Mouse (Mus musculus): ENCODE results near the gene Mybpc2. TPM values are rescaled to one million over a fixed set of nuclear protein-coding genes. Genes with fewer than 3 reads are reported as not detected.

The Mybpc2 gene
- polyA plus RNA-seq, 1 experiment from 2014 or later: 0.12 TPM

GRCm38 (mm10) chr7:44501563-44502115 lies 22.8 kb downstream of the Mybpc2 start:
- Histone ChIP-seq H3K36me3 (ENCODE audit: insufficient read depth, low read length) (no peaks in the 10 kb centered on the region), H3K9me3 (ENCODE audit: low read length) (no peaks in the 10 kb centered on the region), H3K9ac (replicated peaks; ENCODE audit: low read length) (no peak overlapping the region), H3K27me3 (ENCODE audit: insufficient read depth, low read length) (no peaks in the 10 kb centered on the region), H3K4me3 (ENCODE audit: low read length) (no peak overlapping the region), H3K4me1 (ENCODE audit: insufficient read depth, low read length) (no peaks in the 10 kb centered on the region), H3K4me2 (replicated peaks; ENCODE audit: low read depth, low read length) (no peak overlapping the region), H3K27ac (ENCODE audit: low read length) (no peak overlapping the region)
- WGBS: 38% methylated on average over 5 of the region's 5 CpGs
- no peak for ATAC-seq (ENCODE audit: low FRiP score, low TSS enrichment)

- no peak for ATAC-seq (ENCODE audit: low FRiP score, low TSS enrichment)
- no peak overlapping the region; the same call in 1 of the 2 replicates for H3K9ac ChIP-seq (replicated peaks; ENCODE audit: low read length)
- no peaks in the 10 kb centered on the region for H3K9me3 ChIP-seq (ENCODE audit: low read length)
- no peaks in the 10 kb centered on the region for H3K36me3 ChIP-seq (ENCODE audit: insufficient read depth, low read length)
- H3K4me2 ChIP-seq (replicated peaks; ENCODE audit: low read depth, low read length): no peak overlapping the region
- H3K27me3 ChIP-seq (ENCODE audit: insufficient read depth, low read length): no peaks in the 10 kb centered on the region
- peaks cover 8% of the 10 kb centered on the region for H3K4me1 ChIP-seq (ENCODE audit: insufficient read depth, low read length)
- no peak overlapping the region for H3K4me3 ChIP-seq (ENCODE audit: low read length)
- H3K27ac ChIP-seq (ENCODE audit: low read length): no peak overlapping the region
- WGBS: 61% methylated on average over 18 of the region's 20 CpGs
These were observed 24.4 kb downstream of the Mybpc2 start for GRCm38 (mm10) chr7:44500046-44500445.

GRCm38 (mm10) chr7:44498922-44499321 lies 25.5 kb downstream of the Mybpc2 start:
- H3K4me2 ChIP-seq (replicated peaks; ENCODE audit: low read depth, low read length): no peak overlapping the region
- H3K4me3 ChIP-seq (ENCODE audit: low read length): no peak overlapping the region
- no peak overlapping the region for H3K27ac ChIP-seq (ENCODE audit: low read length)
- H3K27me3 ChIP-seq (ENCODE audit: insufficient read depth, low read length): no peaks in the 10 kb centered on the region
- H3K9ac ChIP-seq (replicated peaks; ENCODE audit: low read length): no peak overlapping the region
- 81% methylated on average over 1 of the region's 1 CpGs for WGBS
- H3K9me3 ChIP-seq (ENCODE audit: low read length): no peaks in the 10 kb centered on the region
- no peaks in the 10 kb centered on the region for H3K36me3 ChIP-seq (ENCODE audit: insufficient read depth, low read length)
- no peak for ATAC-seq (ENCODE audit: low FRiP score, low TSS enrichment)
- peaks cover 10% of the 10 kb centered on the region for H3K4me1 ChIP-seq (ENCODE audit: insufficient read depth, low read length)

GRCm38 (mm10) chr7:44497361-44498055 lies 26.9 kb downstream of the Mybpc2 start:
- no peak overlapping the region for H3K27ac ChIP-seq (ENCODE audit: low read length)
- H3K4me3 ChIP-seq (ENCODE audit: low read length): peak overlapping the region; percentile 77
- peaks cover 8% of the 10 kb centered on the region for H3K36me3 ChIP-seq (ENCODE audit: insufficient read depth, low read length)
- H3K4me2 ChIP-seq (replicated peaks; ENCODE audit: low read depth, low read length): peak overlapping the region; percentile 93
- H3K9me3 ChIP-seq (ENCODE audit: low read length): no peaks in the 10 kb centered on the region
- H3K4me1 ChIP-seq (ENCODE audit: insufficient read depth, low read length): peaks cover 10% of the 10 kb centered on the region
- 83% methylated on average over 10 of the region's 10 CpGs for WGBS
- H3K27me3 ChIP-seq (ENCODE audit: insufficient read depth, low read length): no peaks in the 10 kb centered on the region
- no peak for ATAC-seq (ENCODE audit: low FRiP score, low TSS enrichment)
- H3K9ac ChIP-seq (replicated peaks; ENCODE audit: low read length): no peak overlapping the region

DNA sequence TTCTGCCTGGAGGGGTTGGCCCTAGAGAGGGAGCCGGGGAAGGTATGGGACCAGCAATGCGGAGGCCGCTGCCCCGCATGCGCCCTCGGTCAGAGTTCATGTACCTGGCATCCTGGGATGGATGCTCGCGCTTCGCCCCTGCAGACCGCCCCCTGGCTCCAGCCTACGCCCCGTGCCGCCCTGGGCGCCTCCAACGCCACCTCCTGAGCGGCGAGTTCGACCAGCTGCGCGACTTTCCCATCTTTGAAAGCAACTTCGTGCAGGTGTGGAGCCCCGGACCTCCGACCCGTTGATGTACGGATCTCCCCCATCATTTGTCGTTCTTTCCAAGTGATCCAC lies 27.7 kb downstream of the Mybpc2 start:
- Histone ChIP-seq H3K27ac (ENCODE audit: low read length) (peak overlapping the region; percentile 86), H3K9me3 (ENCODE audit: low read length) (no peaks in the 10 kb centered on the region), H3K4me2 (replicated peaks; ENCODE audit: low read depth, low read length) (peak overlapping the region; percentile 93), H3K4me1 (ENCODE audit: insufficient read depth, low read length) (peaks cover 10% of the 10 kb centered on the region), H3K4me3 (ENCODE audit: low read length) (peak overlapping the region; percentile 77), H3K27me3 (ENCODE audit: insufficient read depth, low read length) (no peaks in the 10 kb centered on the region), H3K36me3 (ENCODE audit: insufficient read depth, low read length) (peaks cover 16% of the 10 kb centered on the region), H3K9ac (replicated peaks; ENCODE audit: low read length) (peak overlapping the region; percentile 93)
- no peak for ATAC-seq (ENCODE audit: low FRiP score, low TSS enrichment)
- WGBS: under 1% methylated on average over 26 of the region's 26 CpGs

DNA sequence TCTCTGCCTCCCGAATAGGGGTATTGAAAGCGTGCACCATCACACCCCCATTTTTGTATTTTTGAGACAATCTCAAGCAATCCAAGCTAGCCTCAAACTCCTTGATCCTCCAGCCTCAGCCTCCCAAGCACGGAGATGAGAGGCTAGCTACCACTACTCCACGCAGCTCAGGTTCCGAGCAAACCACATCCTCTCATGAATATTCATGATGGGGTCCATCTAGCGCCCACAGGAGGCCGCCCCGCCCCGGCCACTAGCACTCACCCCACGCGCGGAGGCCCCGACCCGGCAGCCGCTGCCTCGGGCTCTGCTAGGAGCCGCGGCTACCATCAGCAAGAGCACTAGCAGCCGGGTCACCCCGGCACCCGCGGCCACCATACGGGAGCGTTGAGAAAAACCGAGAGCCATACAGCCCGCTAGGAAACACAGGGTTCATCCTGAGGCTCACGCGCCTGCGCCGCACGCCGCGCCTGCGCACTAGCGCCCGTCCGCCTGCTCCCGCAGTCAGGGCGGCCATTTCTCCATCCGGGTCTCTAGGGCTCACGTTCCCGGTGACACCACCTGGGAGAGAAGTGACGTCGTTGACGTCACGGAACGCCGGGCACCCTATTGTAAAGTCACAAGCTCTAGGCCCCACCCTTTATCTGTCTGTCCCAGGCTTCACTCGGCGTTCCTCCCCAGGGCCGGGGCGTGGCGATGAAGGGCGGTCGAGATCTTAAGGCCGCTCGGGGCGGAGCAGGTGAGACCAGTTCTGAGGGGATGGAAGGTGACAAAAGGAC lies 28.3 kb downstream of the Mybpc2 start, which contains the start of the genes Emc10 and Fam71e1:
TSS of gene Emc10 (minus strand) at position 538 of the 779 bp plus-strand sequence.
TSS of gene Fam71e1 (plus strand) at position 590 of the 779 bp plus-strand sequence.
- H3K36me3 ChIP-seq (ENCODE audit: insufficient read depth, low read length): peaks cover 21% of the 10 kb centered on the region
- no peaks in the 10 kb centered on the region for H3K9me3 ChIP-seq (ENCODE audit: low read length)
- H3K9ac ChIP-seq (replicated peaks; ENCODE audit: low read length): peak within 1 kb of the TSS; percentile 93
- ATAC-seq (ENCODE audit: low FRiP score, low TSS enrichment): peak; percentile 95
- H3K27me3 ChIP-seq (ENCODE audit: insufficient read depth, low read length): no peaks in the 10 kb centered on the region
- under 1% methylated on average over 56 of the region's 58 CpGs for WGBS
- peak within 1 kb of the TSS; percentile 77 for H3K4me3 ChIP-seq (ENCODE audit: low read length)
- H3K27ac ChIP-seq (ENCODE audit: low read length): peak within 1 kb of the TSS; percentile 97
- peaks cover 10% of the 10 kb centered on the region for H3K4me1 ChIP-seq (ENCODE audit: insufficient read depth, low read length)
- peak within 1 kb of the TSS; percentile 93 for H3K4me2 ChIP-seq (replicated peaks; ENCODE audit: low read depth, low read length)

- H3K4me3 ChIP-seq (ENCODE audit: low read length): peak overlapping the region; percentile 77; the same call in 1 of the 2 replicates
- H3K9me3 ChIP-seq (ENCODE audit: low read length): no peaks in the 10 kb centered on the region
- peak overlapping the region; percentile 93 for H3K4me2 ChIP-seq (replicated peaks; ENCODE audit: low read depth, low read length)
- H3K27ac ChIP-seq (ENCODE audit: low read length): no peak overlapping the region
- H3K9ac ChIP-seq (replicated peaks; ENCODE audit: low read length): peak overlapping the region; percentile 93
- H3K27me3 ChIP-seq (ENCODE audit: insufficient read depth, low read length): no peaks in the 10 kb centered on the region
- H3K36me3 ChIP-seq (ENCODE audit: insufficient read depth, low read length): peaks cover 32% of the 10 kb centered on the region
- ATAC-seq (ENCODE audit: low FRiP score, low TSS enrichment): no peak
- 80% methylated on average over 7 of the region's 7 CpGs for WGBS
- H3K4me1 ChIP-seq (ENCODE audit: insufficient read depth, low read length): peaks cover 10% of the 10 kb centered on the region
These were observed 29.4 kb downstream of the Mybpc2 start for GRCm38 (mm10) chr7:44495086-44495485.

GRCm38 (mm10) chr7:44494681-44495080 lies 29.8 kb downstream of the Mybpc2 start:
- Histone ChIP-seq H3K27ac (ENCODE audit: low read length) (no peak overlapping the region), H3K4me1 (ENCODE audit: insufficient read depth, low read length) (peaks cover 10% of the 10 kb centered on the region), H3K9ac (replicated peaks; ENCODE audit: low read length) (no peak overlapping the region), H3K4me3 (ENCODE audit: low read length) (no peak overlapping the region), H3K27me3 (ENCODE audit: insufficient read depth, low read length) (no peaks in the 10 kb centered on the region), H3K9me3 (ENCODE audit: low read length) (no peaks in the 10 kb centered on the region), H3K36me3 (ENCODE audit: insufficient read depth, low read length) (peaks cover 36% of the 10 kb centered on the region), H3K4me2 (replicated peaks; ENCODE audit: low read depth, low read length) (no peak overlapping the region)
- no peak for ATAC-seq (ENCODE audit: low FRiP score, low TSS enrichment)
- 93% methylated on average over 12 of the region's 12 CpGs for WGBS

DNA sequence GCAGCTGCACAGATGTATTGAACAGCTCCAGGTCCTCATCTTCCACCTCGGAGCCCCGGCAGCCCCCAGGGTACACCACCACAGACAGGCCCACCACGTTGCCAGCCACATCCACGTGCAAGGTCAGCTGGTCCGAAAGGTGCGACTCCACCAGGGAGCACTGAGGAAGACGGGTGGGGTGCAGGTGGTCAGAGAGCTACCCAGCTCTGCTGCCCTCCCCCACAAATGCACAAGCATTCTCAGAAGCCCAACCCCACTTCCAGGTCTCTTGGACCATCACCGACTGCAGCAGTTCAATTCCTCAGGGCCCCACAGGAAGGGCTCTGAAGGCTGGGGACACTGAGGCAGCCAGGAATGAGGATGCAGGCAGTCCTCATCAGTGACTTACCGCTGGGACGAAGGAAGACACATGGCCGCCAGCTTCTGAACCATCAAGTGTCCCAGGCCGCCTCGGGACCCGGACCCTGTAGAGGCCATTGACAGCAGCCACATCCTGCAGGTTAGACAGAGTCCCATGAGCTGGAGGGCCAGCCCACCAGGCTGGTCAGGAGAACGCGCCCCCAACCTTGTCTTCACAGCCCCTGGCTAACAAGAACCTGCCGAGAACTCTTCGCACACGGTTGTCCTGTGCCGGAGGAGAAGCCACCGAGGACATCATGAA lies 32.2 kb downstream of the Mybpc2 start:
- H3K36me3 ChIP-seq (ENCODE audit: insufficient read depth, low read length): peaks cover 44% of the 10 kb centered on the region
- 93% methylated on average over 21 of the region's 21 CpGs for WGBS
- H3K4me2 ChIP-seq (replicated peaks; ENCODE audit: low read depth, low read length): no peak overlapping the region

More for the DNA sequence above, 32.2 kb downstream of the Mybpc2 start:
- Histone ChIP-seq H3K9me3 (ENCODE audit: low read length) (no peaks in the 10 kb centered on the region), H3K27me3 (ENCODE audit: insufficient read depth, low read length) (no peaks in the 10 kb centered on the region), H3K27ac (ENCODE audit: low read length) (no peak overlapping the region), H3K9ac (replicated peaks; ENCODE audit: low read length) (no peak overlapping the region), H3K4me3 (ENCODE audit: low read length) (no peak overlapping the region), H3K4me1 (ENCODE audit: insufficient read depth, low read length) (peaks cover 10% of the 10 kb centered on the region)
- ATAC-seq (ENCODE audit: low FRiP score, low TSS enrichment): no peak
